ENCODE assay signal across 15 mouse cellular contexts in genomic region chr10:12756692-12757091, GRCm38 (mm10).
DNase-seq lines count a peak whose midpoint lies in the region; ATAC-seq and TF ChIP-seq lines count a peak whose summit lies in the region.
"Had no signal": no experiment of that assay in that cellular context is flagged by ENCODE, and none has a peak within 500 bp of the region (broad histone marks: within the 10 kb centered on the region; RNA-seq: fewer than 3 reads in every experiment).

No protein-coding gene starts in this region.

- H3K36me3 ChIP-seq in midbrain, postnatal 0 days (ENCODE audit: insufficient read depth, low read length): no peaks in the 10 kb centered on the region
- no peaks in the 10 kb centered on the region for H3K36me3 ChIP-seq in midbrain, embryonic 16.5 days (ENCODE audit: control insufficient read depth, insufficient read depth, low read length)
- H3K36me3 ChIP-seq: embryonic facial prominence, embryonic 10.5 days; hindbrain, embryonic 15.5 days had no signal

- 91% methylated on average over 4 of the region's 4 CpGs for WGBS in midbrain, postnatal 0 days
- WGBS in midbrain, embryonic 16.5 days: 90% methylated on average over 4 of the region's 4 CpGs

- DNase-seq in cerebellum, adult 11 months: peak; percentile 15
- peak; percentile 23 for DNase-seq in midbrain, postnatal 0 days (ENCODE audit: low spot score)
- peak; percentile 51 to 55 for DNase-seq in cerebellum, postnatal 25 days
- no peak for DNase-seq in frontal cortex, postnatal 36 days (ENCODE audit: low spot score in 2 of 2)
- DNase-seq in kidney, adult 11 months: no peak
- no peak for DNase-seq in right cerebral cortex, adult 2 months (ENCODE audit: low spot score in 2 of 2)
- DNase-seq: kidney, adult 9 months had no signal

- no peak overlapping the region for H3K4me3 ChIP-seq in midbrain, postnatal 0 days (ENCODE audit: low read depth, low read length)
- H3K4me3 ChIP-seq in midbrain, embryonic 16.5 days (ENCODE audit: low read depth, low read length): no peak overlapping the region
- H3K4me3 ChIP-seq: embryonic facial prominence, embryonic 10.5 days; hindbrain, embryonic 15.5 days; layer of hippocampus, adult 2 months; myocyte had no signal

- no peak overlapping the region for H3K4me2 ChIP-seq in midbrain, postnatal 0 days (ENCODE audit: low read depth, low read length, poor library complexity, severe bottlenecking)
- H3K4me2 ChIP-seq in midbrain, embryonic 16.5 days (ENCODE audit: low read length): no peak overlapping the region
- H3K4me2 ChIP-seq: hindbrain, embryonic 15.5 days had no signal

- ATAC-seq in cerebellum, adult (ENCODE audit: insufficient number of reproducible peaks, low FRiP score, low TSS enrichment): no peak
- ATAC-seq in midbrain, postnatal 0 days (ENCODE audit: low FRiP score): no peak
- no peak for ATAC-seq in midbrain, embryonic 16.5 days

- H3K9ac ChIP-seq in midbrain, postnatal 0 days (replicated peaks; ENCODE audit: low read length, poor library complexity, severe bottlenecking): no peak overlapping the region
- H3K9ac ChIP-seq in midbrain, embryonic 16.5 days (ENCODE audit: low read depth, low read length): no peak overlapping the region
- H3K9ac ChIP-seq: hindbrain, embryonic 15.5 days had no signal

- no peak for TF ChIP-seq CTCF in midbrain, postnatal 0 days (IDR thresholded peaks at IDR 0.05)

- H3K27me3 ChIP-seq in midbrain, postnatal 0 days (ENCODE audit: insufficient read depth, low read length): no peaks in the 10 kb centered on the region
- H3K27me3 ChIP-seq in midbrain, embryonic 16.5 days (ENCODE audit: control insufficient read depth, insufficient read depth, low read depth, low read length): no peaks in the 10 kb centered on the region
- H3K27me3 ChIP-seq: hindbrain, embryonic 15.5 days had no signal

- H3K9me3 ChIP-seq in midbrain, postnatal 0 days (ENCODE audit: low read length): no peaks in the 10 kb centered on the region
- no peaks in the 10 kb centered on the region for H3K9me3 ChIP-seq in midbrain, embryonic 16.5 days (replicated peaks; ENCODE audit: control insufficient read depth, low read length, poor library complexity, severe bottlenecking)
- H3K9me3 ChIP-seq: embryonic facial prominence, embryonic 10.5 days; hindbrain, embryonic 15.5 days had no signal

- no peak overlapping the region for H3K27ac ChIP-seq in midbrain, postnatal 0 days (ENCODE audit: low read depth, low read length)
- no peak overlapping the region for H3K27ac ChIP-seq in midbrain, embryonic 16.5 days (ENCODE audit: low read length)
- H3K27ac ChIP-seq: embryonic facial prominence, embryonic 10.5 days; hindbrain, embryonic 15.5 days; layer of hippocampus, adult 2 months; macrophage; stomach, postnatal 0 days had no signal

- no peaks in the 10 kb centered on the region for H3K4me1 ChIP-seq in midbrain, postnatal 0 days (ENCODE audit: insufficient read depth, low read length)
- H3K4me1 ChIP-seq in midbrain, embryonic 16.5 days (ENCODE audit: control insufficient read depth, insufficient read depth, low read length): 0 out of 2 replicates have a peak, but pooled peaks cover 2% of the 10 kb centered on the region

Comparison
In these comparisons a context has a peak if more than half of its experiments do, and no peak if none do; other contexts are left out.
1. DNase-seq: peak in cerebellum, adult 11 months (single experiment), midbrain, postnatal 0 days (single experiment) and cerebellum, postnatal 25 days (2 of 2); none in frontal cortex, postnatal 36 days (0 of 2), kidney, adult 11 months (single experiment) and right cerebral cortex, adult 2 months (0 of 2).